Mouse (Mus musculus) testis, adult 2 months (tissue): ENCODE results near the gene Bmpr1a.

Source experiments
- CTCF ChIP-seq: fragments of 200-500 bp; IDR thresholded peaks from 2 replicates; pipeline ENCODE4 v1.5.1; 2012; ENCODE audit warnings: low read depth, mild to moderate bottlenecking, inconsistent platforms, low read length, moderate library complexity; ENCODE audit not compliant: control insufficient read depth, insufficient read depth, insufficient replicate concordance
- POLR2A ChIP-seq: fragments of 200-500 bp; IDR thresholded peaks from 2 replicates; pipeline ENCODE4 v1.6.1; 2012; ENCODE audit warnings: low read depth, mild to moderate bottlenecking, inconsistent platforms, low read length, moderate library complexity; ENCODE audit not compliant: control insufficient read depth

DNA sequence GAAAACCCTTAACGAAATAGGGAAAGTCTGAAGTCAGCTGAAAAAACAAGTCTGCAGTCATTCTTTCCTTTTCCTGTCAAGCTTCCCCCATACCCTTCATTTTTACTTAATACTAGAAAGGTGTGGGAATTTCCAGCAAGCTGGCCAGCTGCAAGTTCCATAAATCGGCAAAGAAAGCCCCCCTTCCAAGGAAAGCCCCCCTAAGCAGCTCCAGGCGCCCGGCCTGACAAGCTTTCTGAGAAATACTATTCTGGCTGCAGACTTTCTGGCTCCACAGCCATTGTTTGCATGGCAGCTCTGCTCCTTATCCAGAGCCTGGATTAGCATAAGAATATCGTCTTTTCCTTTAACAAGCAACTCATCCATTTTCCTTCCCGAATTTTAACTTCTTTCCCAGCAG lies 49.5 kb downstream of the Bmpr1a start:
- no peak for TF ChIP-seq CTCF
- no peak for TF ChIP-seq POLR2A
